Mouse (Mus musculus) MEL (cell line): ENCODE measurements around the gene B3gntl1. TPM values are rescaled to one million over a fixed set of nuclear protein-coding genes. Genes with fewer than 3 reads are reported as not detected.

Experiments used
- DNase-seq: peaks from one replicate; pipeline ENCODE4 v3.0.0; 2011; ENCODE audit warnings: low read depth, low spot score
- H3K27ac ChIP-seq: 2 replicates; pipeline ENCODE4 v1.5.1; 2012; ENCODE audit warnings: low read depth, mild to moderate bottlenecking, control low read depth, low read length, moderate library complexity; ENCODE audit not compliant: control insufficient read depth
- H3K27me3 ChIP-seq, 2 experiments: fragments of 150-350 bp in 1 of 2; sonication (generic) in 1 of 2; 2 replicates each; pipeline ENCODE4 v1.6.1; 2012; ENCODE audit warnings: low read length in 2 of 2, mild to moderate bottlenecking in 2 of 2, improper control_type of control experiment in 1 of 2, moderate library complexity in 1 of 2; ENCODE audit not compliant: insufficient read depth in 2 of 2, control insufficient read depth in 1 of 2
- H3K36me3 ChIP-seq, 2 experiments: 2 replicates each; pipeline ENCODE4 v1.6.1; 2012 to 2014; ENCODE audit warnings: low read length in 2 of 2, improper control_type of control experiment in 1 of 2, inconsistent platforms in 1 of 2, mild to moderate bottlenecking in 1 of 2; ENCODE audit not compliant: insufficient read depth in 2 of 2, control insufficient read depth in 1 of 2
- H3K4me1 ChIP-seq, 2 experiments: fragments of 150-350 bp in 1 of 2; sonication (generic) in 1 of 2; 2 replicates each; pipeline ENCODE4 v1.6.1; 2012; ENCODE audit warnings: low read length in 2 of 2, improper control_type of control experiment in 1 of 2, mild to moderate bottlenecking in 1 of 2; ENCODE audit not compliant: insufficient read depth in 2 of 2, control insufficient read depth in 1 of 2
- H3K4me3 ChIP-seq, 2 experiments: fragments of 150-350 bp in 1 of 2; sonication (generic) in 1 of 2; 2 replicates each; pipeline ENCODE4 v1.5.1; 2012; ENCODE audit warnings: low read depth in 2 of 2, low read length in 2 of 2, mild to moderate bottlenecking in 2 of 2, moderate library complexity in 2 of 2, control low read depth in 1 of 2, improper control_type of control experiment in 1 of 2; ENCODE audit not compliant: control insufficient read depth in 1 of 2, insufficient read depth in 1 of 2
- H3K79me2 ChIP-seq: 2 replicates; pipeline ENCODE4 v1.6.1; 2012; ENCODE audit warnings: mild to moderate bottlenecking, low read length, moderate library complexity; ENCODE audit not compliant: control insufficient read depth, poor library complexity, insufficient read depth
- H3K9ac ChIP-seq: 2 replicates; pipeline ENCODE4 v1.6.1; 2012; ENCODE audit warnings: low read depth, mild to moderate bottlenecking, control low read depth, low read length, moderate library complexity; ENCODE audit not compliant: control insufficient read depth, poor library complexity, severe bottlenecking
- H3K9me3 ChIP-seq: fragments of 150-350 bp; sonication (generic); replicated peaks from 2 replicates; pipeline ENCODE4 v1.6.1; 2012; ENCODE audit warnings: mild to moderate bottlenecking, low read length, improper control_type of control experiment, moderate library complexity; ENCODE audit not compliant: insufficient read depth
- ELF1 ChIP-seq: IDR thresholded peaks from 2 replicates; pipeline ENCODE4 v1.6.1; 2014; ENCODE audit warnings: low read depth, mild to moderate bottlenecking, inconsistent platforms, low read length, improper control_type of control experiment, moderate library complexity
- HCFC1 ChIP-seq: IDR thresholded peaks from 2 replicates; pipeline ENCODE4 v1.6.1; 2012; ENCODE audit warnings: low read depth, mild to moderate bottlenecking, inconsistent platforms, low read length, improper control_type of control experiment, moderate library complexity
- MAFK ChIP-seq: IDR thresholded peaks from 2 replicates; pipeline ENCODE4 v1.6.1; 2011; ENCODE audit warnings: low read depth, mild to moderate bottlenecking, low read length, improper control_type of control experiment, borderline replicate concordance
- MAZ ChIP-seq: IDR thresholded peaks from 2 replicates; pipeline ENCODE4 v1.6.1; 2012; ENCODE audit warnings: low read depth, mild to moderate bottlenecking, inconsistent platforms, low read length, improper control_type of control experiment
- MEF2A ChIP-seq: IDR thresholded peaks from 2 replicates; pipeline ENCODE4 v1.6.1; 2014; ENCODE audit warnings: low read depth, mild to moderate bottlenecking, inconsistent platforms, low read length, improper control_type of control experiment; ENCODE audit not compliant: poor library complexity, insufficient replicate concordance, severe bottlenecking; ENCODE audit errors: extremely low read depth
- NELFE ChIP-seq: IDR thresholded peaks from 2 replicates; pipeline ENCODE4 v1.6.1; 2011; ENCODE audit warnings: low read depth, low read length, improper control_type of control experiment
- POLR2AphosphoS5 ChIP-seq: IDR thresholded peaks from 2 replicates; pipeline ENCODE4 v1.6.1; 2012; ENCODE audit warnings: low read depth, borderline replicate concordance, mild to moderate bottlenecking, inconsistent platforms, low read length, moderate library complexity, mixed read lengths
- RAD21 ChIP-seq: IDR thresholded peaks from 2 replicates; pipeline ENCODE4 v1.6.1; 2011; ENCODE audit warnings: mild to moderate bottlenecking, low read depth, low read length, improper control_type of control experiment
- USF1 ChIP-seq: IDR thresholded peaks from 2 replicates; pipeline ENCODE4 v1.6.1; 2014; ENCODE audit warnings: low read depth, mild to moderate bottlenecking, inconsistent platforms, low read length, improper control_type of control experiment, moderate library complexity
- polyA plus RNA-seq, 2 experiments: library from polyadenylated mRNA; stranded (reverse) in 1 of 2; unstranded in 1 of 2; fragments of >175 nt in 1 of 2; fragments of >200 nt in 1 of 2; gene quantifications; 2 replicates each; pipeline versions ENCODE4 v1.2.1 to v1.2.4; 2012; ENCODE audit warnings: low replicate concordance in 2 of 2, low read depth in 1 of 2; ENCODE audit not compliant: insufficient read length in 2 of 2, insufficient read depth in 1 of 2, missing spikeins in 1 of 2
- total RNA-seq: library from RNA; depleted of rRNA; stranded (reverse); fragments of 300-350 nt; gene quantifications from 2 replicates; pipeline ENCODE4 v1.2.3, GENCODE M21; 2012

B3gntl1 gene
- total and polyA plus RNA-seq, 3 experiments = 4.7 to 5.6 TPM; not detected in 1

GRCm38 (mm10) chr11:121670926-121671325 is 2.0 kb downstream of the B3gntl1 start:
- peaks cover 0 to 9% of the 10 kb centered on the region in 2 experiments; a peak in 2 of 4 replicates for H3K36me3 ChIP-seq
- H3K4me3 ChIP-seq = no peak overlapping the region
- no peaks in the 10 kb centered on the region for H3K27me3 ChIP-seq
- no peak overlapping the region for H3K27ac ChIP-seq
- H3K79me2 ChIP-seq = no peaks in the 10 kb centered on the region; the same call in 1 of the 2 replicates
- no peak for DNase-seq
- no peak for TF ChIP-seq MAFK
- TF ChIP-seq, all 39 proteins: peak for 0
- Histone ChIP-seq H3K9ac (no peak overlapping the region), H3K4me1 (peaks cover 6 to 8% of the 10 kb centered on the region in 2 experiments), H3K9me3 (no peaks in the 10 kb centered on the region)

DNA sequence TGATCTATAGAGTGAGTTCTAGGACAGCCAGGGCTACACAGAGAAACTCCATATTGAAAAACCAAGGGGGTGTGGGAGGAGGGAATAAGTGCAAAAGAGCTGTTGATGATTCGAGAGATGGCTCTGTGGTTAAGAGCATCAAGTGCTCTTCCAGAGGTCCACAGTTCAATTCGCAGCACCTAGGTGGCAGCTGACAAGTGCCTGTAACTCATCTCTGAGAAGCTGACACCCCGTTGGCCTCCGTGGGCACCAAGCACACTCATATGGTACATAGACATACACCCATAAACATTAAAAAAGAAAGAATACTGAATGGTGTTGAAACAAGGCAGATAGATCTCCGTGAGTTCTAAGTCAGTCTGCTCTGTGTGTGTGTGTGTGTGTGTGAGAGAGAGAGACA is 4.2 kb downstream of the B3gntl1 start:
- no peaks in the 10 kb centered on the region for H3K27me3 ChIP-seq
- H3K27ac ChIP-seq = no peak overlapping the region
- no peak for DNase-seq
- peaks cover 4 to 5% of the 10 kb centered on the region in 2 experiments for H3K4me1 ChIP-seq
- no peaks in the 10 kb centered on the region; the same call in 1 of the 2 replicates for H3K79me2 ChIP-seq
- no peak overlapping the region for H3K4me3 ChIP-seq
- TF ChIP-seq ELF1 (no peak), POLR2AphosphoS5 (no peak), MAZ (no peak), NELFE (no peak)
- TF ChIP-seq, all 39 proteins: peak for 0
- Histone ChIP-seq H3K9ac (no peak overlapping the region), H3K36me3 (peaks cover 3 to 7% of the 10 kb centered on the region in 2 experiments), H3K9me3 (no peaks in the 10 kb centered on the region)

DNA sequence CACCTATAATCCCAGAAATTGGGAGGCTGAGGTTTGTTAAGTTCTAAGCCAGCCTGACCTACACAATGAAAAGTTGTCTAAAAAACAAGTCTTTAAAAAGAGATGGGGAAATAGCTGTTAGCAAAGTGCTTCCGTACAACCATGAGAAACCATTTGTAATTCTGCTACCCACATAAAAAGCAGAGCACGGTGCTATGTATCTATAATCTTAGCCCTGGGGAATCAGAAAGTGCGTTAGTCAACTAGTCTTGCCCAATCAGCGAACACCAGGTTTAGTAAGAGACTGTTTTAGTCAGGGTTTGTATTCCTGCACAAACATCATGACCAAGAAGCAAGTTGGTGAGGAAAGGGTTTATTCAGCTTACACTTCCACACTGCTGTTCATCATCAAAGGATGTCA is 5.4 kb downstream of the B3gntl1 start:
- TF ChIP-seq HCFC1 (no peak), MEF2A (no peak), MAZ (no peak), USF1 (no peak), RAD21 (no peak)
- H3K9ac ChIP-seq = no peak overlapping the region
- peaks cover 0 to 4% of the 10 kb centered on the region in 2 experiments; a peak in 2 of 4 replicates for H3K4me1 ChIP-seq
- no peak for DNase-seq
- no peaks in the 10 kb centered on the region for H3K79me2 ChIP-seq
- no peaks in the 10 kb centered on the region for H3K9me3 ChIP-seq
- H3K4me3 ChIP-seq = no peak overlapping the region
- H3K27me3 ChIP-seq = no peaks in the 10 kb centered on the region
- peaks cover 3 to 4% of the 10 kb centered on the region in 2 experiments for H3K36me3 ChIP-seq
- no peak overlapping the region for H3K27ac ChIP-seq
